Mouse (Mus musculus) heart, adult 11 months (tissue): Measurements from ENCODE around the gene Pacsin2.
"Not testable (repeated sequence)": the region's sequence is repeated elsewhere in the genome, so short reads cannot be mapped to it uniquely, and the experiment has no call there.

Experiments used
- DNase-seq: peaks from one replicate; pipeline ENCODE4 v3.0.0; 2022

The Pacsin2 gene

DNA sequence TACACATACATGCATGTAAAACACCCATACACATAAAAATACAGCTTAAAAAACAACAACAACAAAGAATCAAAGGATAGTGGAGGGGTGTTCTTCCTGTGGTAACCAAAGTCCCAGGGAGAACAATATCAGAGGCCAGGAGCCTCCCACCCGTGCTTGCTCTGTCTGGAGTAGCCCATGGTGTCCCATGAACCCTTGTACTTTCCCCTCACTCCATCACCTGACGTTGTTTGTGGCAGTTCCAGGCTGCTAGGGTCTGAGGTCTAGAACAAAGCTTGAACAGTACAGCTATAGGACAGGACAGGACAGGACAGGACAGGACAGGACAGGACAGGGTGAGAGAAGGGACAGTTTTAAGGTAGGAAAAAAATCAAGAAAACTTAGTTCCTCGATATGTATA, 13.7 kb upstream of the Pacsin2 start:
- DNase-seq = no peak

DNA sequence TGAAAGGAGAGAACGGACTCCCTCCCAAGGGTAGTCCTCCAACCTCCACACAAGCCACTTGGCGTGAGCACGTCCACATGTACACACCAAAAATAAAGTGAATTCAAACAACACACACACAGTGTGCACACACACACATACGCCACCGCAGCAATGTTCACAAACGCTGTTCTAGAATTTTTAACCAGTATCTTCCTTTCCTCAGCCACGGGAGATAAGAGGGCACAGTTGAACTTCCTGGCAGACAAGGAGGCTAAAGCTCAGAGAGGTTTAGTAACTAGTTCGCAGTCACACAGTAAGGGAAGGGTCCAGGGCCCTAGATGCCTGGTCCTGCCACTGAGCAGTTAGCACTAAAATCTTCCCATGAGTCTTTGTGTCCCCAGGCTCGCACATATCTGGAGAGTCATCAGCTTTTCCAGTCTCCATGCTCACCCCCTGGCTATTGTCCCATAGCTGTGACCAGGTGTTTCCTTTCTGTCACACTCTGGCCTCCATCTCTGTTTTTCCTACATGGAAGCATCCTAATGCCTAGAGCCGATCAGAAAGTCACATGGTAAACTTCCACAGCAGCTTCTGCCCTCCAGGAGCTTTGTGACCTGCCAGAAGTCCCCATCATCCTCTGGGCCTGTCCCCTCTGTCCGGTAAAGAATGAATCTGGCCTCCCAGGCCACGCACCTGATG, 12.3 kb upstream of the Pacsin2 start:
- DNase-seq = peak; percentile 95

DNA sequence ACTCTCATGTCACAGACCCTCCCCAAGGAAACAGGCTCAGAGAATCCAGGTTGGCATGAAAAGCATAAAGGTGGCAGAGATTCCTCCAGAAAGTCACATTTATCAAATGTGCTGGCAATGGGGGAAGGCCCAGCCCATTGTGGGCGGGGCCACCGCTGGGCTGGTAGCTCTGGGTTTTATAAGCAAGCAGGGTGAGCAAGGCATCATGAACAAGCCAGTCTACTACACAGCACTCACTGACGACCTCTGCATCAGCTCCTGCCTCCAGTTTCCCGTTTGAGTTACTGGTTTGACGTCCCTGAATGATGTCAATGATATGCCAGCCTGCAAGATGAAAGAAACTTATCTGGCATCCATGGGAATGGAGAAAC, 10.0 kb upstream of the Pacsin2 start:
- peak; percentile 95 for DNase-seq

DNA sequence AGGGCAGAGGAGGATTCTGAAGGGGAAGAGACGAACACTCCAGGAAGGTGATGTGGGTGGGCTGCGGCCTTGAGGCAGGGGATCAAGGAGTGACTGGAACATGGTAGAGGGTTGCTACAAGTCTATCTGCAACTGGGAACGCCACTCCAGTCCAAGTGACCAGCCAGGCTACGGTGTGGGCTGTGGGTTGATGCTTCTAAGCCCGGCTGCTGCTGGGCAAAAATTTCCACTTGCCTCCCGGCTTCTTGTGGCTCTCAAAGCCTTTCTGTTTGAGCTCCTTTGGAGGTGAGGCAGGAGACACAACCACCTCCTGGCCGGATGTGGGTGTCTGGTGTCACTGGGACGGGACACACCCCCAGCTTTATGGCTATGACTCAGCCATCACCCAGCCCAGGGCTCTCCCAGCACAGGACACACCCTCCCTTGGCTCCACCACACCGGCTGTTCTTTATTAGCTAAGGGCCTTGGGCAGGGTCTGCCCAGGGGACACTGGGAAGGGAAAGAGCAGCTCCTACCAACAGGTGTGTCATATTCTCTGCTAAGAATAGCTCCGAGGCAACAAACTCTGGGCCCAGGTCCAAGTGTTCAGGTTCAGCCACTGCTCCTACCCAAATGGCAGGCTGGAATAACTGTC, 9.5 kb upstream of the Pacsin2 start:
- peak; percentile 98 for DNase-seq

DNA sequence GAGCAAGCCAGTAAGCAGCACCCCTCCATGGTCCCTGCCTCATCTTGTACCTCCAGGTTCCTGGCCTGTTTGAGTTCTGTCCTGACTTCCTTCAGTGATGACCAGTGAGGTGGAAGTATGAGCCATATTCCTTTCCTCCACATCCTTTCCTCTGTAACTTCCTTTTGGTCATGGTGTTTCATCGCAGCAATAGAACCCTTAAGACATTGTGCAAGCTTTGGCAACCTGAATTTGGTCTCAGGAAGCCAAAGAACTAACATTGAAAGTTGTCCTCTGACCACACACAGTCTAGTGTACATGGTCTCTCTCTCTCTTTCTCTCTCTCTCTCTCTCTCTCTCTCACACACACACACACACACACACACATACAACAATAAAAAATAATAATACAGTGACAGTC, 8.8 kb upstream of the Pacsin2 start:
- no peak for DNase-seq

DNA sequence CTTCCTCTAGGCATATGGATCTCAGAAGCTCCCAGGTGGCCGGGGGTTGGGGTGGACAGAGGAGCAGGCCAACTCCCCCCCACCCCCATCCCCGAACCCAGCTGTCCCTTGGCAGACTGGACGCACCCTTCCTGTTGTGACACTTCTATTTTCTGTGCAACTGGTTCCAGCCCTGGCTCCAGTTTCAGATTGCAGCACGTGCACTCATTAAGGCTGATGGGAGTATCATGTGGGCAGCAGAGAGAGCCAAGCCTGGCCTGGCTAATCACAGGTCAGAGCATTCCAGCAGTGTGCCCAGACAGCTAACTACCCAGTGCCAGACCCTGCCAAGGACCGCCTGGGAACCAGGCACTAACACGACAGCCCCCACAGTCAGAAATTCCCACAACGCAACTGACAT, 7.1 kb upstream of the Pacsin2 start:
- DNase-seq = peak; percentile 99

DNA sequence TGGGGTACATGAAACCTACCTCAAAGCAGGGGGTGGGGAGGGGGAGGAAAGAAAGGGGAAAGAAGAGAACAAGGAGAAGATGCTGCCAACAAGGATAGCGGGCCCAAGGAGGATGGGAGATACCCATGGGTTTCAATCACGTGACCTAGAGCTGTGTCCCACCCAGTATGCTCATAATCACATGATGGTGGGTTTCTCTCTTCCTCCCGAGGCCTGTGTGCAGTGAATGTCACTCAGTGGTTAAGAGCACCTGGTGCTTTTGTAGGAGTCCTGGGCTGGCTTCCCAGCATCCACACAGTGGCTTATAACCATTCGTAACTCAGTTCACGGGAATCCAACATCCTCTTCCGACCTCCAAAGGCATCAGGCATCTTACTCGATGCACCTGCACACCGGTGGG, 6.0 kb upstream of the Pacsin2 start:
- DNase-seq = no peak

DNA sequence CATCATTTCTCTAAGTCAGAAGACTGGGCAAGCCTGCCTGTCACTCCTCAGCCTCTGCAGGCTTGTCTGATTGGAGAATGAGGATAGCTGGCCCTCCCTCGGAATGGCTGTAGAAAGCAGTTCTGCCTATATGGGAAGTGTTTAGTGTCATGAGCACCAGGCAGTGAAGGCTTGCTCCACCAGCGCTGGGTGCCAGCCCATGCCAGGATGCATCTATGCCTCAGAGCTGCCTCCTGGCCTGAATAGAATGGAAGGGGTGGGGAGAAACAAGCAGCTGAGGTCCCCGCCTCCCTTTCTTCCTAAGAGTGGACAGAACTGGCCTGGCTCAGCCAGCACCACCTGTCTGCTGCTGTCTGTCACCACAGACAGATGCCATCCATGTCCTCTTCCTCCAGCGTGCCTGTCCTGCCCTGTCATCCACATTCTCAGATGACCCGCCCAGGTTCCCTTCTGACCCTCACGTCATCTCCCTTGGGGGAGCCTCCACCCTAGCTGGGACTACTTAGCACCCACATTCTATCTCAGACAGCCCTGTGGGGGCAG, 4.9 kb upstream of the Pacsin2 start:
- DNase-seq = peak; percentile 94

DNA sequence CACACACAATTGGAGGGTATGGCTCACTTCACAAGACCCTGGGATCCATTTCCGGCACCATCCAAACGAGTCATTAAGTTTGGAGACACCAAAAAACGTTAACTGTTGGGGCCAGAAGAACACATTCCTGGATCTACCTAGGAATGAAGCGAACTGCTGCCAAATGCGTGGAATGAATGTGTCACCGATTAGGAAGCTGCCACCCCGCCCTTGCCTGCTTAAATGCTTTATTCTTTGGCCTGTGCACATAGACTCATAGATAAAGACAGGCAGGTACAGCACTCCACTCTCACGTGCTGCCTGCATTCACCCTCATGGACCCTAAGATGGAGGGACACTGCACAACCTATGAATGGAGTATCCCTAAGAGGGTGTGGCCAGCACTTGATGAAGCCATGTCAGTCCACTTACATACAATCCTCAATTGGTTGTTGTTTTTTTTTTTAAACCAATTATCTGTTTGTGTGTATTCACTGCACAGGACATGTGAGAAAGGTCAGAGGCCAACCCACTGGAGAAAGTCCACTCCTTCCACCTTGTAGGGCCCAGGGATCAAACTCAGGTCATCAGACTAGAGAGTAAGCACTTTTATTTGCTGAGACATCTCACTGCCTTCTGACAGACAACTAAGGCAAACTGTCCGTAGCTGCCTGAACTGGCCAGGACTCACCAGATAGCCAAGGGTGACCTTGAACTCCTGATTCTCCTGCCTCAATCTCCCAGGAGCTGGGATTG, 3.0 kb upstream of the Pacsin2 start:
- peak; percentile 90 for DNase-seq

DNA sequence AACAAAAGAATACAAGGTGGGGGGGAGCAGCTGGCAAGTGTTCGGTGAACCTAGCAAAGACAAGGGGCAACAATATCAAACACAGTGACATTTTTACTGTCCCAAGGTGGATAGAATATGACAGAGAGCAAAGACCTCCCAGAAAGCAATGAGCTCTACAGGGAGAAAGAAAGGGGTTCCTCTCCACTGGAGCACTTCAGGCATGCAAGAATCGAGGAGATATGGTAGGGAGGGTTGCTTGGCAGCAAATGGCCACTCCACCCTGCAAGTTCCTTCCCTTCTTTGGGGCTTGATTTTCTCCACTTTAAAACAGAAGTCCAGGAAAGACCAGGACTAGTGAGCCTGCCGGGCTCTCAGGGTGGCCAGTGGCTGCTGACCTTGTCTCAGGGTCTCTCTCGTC, 1.9 kb upstream of the Pacsin2 start:
- DNase-seq = peak; percentile 91

DNA sequence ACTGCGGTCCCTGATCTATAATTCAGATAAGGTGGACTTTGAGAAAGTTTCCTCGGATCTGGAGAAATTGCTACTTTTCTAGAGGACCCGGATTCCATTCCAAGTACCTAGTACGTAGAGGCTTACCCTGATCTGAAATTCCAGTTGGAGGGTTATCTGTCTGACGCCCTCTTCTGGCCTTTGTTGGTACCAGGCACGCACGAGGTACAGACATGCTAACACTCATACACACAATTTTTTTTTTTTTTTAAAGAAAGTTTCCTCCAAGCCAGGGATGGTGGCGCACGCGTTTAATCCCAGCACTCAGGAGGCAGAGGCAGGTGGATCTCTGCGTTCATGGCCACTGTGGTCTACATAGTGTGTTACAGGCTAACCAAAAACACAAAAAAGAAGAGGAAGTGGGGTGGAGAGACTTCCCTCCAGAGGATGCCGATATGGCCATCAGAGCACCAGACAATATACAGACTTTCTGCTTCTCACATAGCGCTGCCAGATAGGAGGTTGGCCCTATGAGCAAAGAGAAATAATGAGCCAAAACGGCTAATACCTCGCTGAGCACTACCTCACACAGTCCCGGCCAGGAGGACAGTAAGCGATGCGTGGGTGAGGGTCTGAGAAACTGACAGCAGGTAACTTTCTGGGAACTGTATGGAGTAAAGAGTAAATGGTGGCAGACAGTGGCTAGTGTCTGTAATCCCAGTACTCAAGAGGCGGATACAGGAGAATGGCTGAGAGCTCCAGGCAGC, 672 bp upstream of the Pacsin2 start:
- peak; percentile 91 for DNase-seq

DNA sequence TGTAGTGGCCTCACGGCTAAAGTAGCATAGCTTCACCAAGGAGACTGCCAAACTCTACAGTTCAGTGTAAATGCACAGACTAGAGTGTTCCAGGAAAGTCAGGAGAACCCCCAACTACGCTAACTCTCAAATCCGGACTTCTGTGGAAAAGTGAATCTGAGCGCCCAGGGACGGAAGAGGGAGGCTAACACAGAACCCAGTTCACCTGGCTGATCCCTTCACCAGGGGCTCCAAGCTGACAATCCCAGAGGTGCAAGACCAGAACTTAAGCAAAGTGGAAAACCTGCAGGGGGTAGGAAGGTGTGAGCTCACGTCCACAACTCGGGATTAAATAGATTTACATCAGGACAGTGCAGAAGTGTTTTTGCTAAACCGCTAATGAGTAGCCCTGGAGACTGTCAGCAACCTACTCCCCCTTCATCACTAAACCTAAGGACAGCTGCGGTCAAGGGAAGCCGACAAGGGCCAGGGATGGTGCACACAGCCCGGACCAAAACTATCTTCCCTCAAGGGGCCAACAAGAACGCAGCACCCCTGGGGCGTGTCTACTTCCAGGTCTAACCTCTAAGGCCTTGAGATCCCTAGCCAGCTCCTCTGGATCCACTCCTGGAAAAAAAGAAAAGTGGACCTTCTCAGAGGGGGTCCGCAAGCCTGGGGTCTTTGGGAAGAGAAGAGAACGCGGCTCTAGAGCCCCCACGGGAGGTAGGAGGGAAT, 880 bp downstream of the Pacsin2 start:
- peak; percentile 90 for DNase-seq

DNA sequence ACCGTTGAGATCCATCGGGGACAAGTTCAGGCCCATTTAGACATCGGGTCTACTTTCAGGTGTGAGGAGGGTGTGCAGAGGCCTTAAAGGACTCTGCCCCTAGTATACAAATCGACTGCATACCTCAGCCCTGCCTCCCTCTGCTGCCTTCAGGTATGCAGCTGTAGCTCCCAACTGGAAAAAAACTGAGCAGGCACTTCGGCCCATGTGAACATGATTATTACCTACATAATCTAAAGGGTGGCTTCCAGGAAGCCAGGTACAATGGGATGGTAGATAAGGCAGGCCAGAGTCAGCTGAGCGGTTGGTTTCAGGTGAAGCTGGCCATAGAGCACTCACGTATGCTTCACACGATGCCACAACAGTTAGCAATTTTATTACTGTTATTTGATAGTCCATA, 2.1 kb downstream of the Pacsin2 start:
- not testable (repeated sequence) for DNase-seq

DNA sequence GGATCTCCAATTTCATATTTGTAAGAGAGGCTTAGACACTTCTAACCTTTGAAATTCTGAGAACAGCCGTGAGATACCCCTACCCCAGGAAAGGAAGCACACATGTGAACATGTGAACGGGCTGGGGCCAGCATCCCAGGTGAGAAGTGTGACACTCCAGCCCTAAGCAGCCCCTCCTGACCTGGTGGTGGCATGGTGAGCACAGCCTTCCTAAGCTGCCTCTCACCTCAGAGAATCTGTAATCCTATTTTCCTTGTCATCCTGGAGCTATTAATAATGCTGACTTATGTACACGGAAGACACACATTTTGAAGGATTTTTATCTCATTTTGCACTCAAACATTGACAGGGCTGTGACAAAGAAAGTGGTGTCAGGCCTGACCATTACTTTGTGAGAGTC, 3.5 kb downstream of the Pacsin2 start:
- no peak for DNase-seq

DNA sequence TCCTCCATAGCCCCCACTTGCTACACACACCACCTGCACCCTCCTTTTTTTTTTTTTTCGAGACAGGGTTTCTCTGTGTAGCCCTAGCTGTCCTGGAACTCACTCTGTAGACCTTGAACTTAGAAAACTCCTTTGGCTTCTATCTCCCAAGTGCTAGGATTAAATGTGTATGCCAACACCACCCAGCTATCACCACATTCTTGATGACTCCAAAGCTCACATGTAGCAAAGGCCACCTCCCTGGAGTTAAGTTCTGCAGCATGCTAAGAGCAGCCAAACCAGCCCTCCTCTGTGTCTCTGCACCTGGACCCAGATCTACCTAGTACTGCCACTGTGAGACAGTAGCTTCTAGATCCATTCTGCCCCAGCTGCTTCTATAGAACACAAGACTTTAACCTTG, 6.9 kb downstream of the Pacsin2 start:
- DNase-seq = peak; percentile 93

DNA sequence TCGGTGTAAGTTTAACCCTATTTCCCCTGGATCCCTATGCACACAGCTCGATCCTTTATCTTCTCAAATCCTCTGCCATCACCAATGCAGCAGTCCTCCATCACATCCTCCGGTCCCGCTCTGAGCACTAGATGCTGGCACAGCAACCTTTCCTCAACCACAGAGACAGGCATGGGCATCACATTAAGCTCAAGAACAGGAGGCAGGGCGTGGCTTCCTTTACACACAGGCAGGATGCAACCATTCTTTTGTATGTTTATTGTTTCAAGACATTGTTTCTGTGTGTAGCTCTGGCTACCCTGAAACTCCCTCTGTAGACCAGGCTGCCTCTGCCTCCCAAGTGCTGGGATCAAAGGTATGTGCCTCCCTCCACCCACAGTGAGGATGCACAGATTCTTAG, 8.8 kb downstream of the Pacsin2 start:
- peak; percentile 93 for DNase-seq

DNA sequence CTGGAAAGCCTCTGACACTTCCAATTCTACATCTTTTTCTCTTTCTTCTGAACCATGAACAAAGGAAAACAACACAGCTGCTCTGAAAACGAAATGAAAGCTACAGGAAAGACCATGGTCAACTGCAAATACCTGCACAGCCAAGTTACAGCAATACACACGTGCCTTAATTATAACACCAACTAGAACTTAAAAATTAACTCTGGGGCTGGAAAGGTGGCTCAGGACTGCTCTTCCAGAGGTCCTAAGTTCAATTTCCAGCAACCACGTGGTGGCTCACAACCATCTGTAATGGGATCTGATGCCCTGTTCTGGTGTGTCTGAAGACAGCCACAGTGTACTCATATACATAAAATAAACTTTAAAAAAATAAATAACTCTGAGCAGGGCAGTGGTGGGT, 9.4 kb downstream of the Pacsin2 start:
- DNase-seq = no peak

DNA sequence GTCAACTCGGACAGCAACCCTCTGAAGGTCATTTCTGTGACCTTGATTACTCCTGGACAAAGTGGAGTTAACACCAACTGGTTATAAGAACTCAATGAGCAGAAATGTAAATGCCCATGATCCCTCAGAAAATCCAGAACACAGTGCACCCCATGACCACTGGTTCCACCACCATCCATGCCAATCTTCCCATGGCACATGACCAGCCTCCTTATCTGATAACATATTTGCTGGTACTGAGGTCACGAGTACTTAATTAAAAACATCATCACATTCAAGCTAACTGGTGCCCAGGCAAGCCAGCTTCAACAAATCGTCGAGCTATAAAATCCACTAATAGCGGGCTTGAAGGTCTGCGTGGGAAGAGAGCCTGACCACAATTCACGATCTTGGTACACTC, 10.0 kb downstream of the Pacsin2 start:
- no peak for DNase-seq

DNA sequence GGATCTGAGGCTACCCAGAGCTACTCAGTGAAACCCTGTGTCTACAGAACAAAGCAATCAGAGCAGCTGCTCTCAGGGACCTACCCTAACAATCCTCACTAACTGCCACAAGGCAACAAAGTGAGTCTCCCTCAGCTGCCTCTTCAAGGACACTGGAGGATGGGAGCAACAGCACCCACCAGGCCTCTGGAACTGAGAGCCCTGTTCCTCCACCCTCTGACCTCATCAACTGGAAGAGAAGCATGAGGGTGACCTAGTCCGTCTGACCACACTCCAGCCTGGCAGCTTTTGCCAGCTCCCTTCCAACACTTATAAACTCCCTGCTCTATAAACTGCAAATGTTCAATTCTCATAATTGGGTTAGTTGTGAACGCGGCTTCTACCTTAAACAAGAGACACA, 10.5 kb downstream of the Pacsin2 start:
- peak; percentile 96 for DNase-seq

DNA sequence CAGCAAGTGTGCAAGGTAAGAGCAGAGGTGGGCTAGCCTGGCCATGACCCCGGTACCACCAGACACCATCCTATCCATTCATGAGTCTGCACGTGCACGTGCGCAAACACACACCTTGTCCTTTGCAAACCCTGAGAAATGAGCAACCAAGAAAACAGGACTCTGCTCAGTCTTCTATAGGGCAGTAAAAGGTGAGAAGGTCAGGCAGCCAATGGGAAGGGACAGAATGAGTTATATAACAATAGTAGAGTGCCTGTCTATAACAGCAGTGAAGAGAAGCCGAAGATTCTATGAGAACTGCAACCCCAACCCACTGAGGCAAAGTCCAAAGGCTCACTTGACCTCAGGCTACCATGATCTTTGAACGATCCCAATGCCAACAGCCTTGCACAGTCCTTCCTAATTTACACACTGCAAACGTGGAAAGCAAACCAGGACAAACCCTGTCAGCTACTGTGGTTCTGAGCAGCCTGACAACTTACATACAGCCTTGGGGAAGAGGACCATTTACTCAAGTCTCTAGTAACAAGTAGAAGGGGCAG, 12.1 kb downstream of the Pacsin2 start:
- DNase-seq = no peak

DNA sequence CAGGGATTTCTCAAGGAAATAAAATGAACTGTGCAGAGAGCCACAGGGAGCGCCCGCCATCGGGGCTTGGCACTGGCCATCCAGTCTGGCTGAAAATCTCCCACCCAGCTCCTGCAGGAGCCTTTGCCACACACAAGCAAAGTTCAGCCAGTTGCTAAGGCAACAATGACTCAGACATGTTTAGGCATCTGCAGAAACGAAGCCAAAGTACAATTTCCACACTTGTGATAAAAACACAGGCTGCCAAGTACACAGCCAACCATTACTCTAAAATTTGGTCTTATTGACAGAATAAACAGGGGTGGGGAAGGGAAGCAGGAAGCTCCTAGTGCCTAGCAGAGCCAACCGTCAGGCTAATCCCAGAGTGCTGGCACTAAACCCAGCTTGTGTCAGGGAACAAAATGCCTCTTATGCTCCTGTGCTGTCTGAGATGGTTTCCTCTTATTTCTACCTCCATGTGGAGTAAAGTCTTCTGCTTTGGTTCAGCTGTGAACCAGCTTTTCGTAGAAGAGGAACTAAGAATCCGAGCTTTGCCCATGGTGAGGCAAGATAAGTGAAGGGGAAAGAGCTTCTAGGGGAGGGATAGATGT, 12.7 kb downstream of the Pacsin2 start:
- peak; percentile 98 for DNase-seq

DNA sequence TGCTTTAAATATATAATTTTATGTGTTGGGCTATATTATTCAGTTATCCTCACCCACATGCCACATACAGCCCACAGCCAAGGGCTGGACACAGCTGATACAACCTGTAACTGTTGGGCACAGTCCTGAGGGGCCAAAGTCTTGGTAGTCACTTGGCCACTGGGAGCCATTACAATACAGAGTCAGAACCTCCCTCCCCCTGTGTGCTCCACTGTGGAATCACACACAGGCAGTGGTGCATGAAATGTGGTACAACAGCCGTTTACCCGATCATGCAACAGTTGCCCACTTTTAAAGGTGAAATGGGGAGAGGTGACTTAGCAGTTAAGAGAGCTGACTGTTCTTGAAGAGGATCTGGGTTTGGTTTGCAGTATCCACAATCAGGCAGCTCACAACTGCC, 14.4 kb downstream of the Pacsin2 start:
- no peak for DNase-seq
